Mouse (Mus musculus) neural tube, embryonic 11.5 days (tissue): ENCODE data around the gene P2rx3. TPM values are rescaled to one million over a fixed set of nuclear protein-coding genes. Genes with fewer than 3 reads are reported as not detected.

ENCODE experiments used
- ATAC-seq: fragments of 200-750 bp; cut with Nextera tagmentation; 2 replicates; pipeline ENCODE4 v1.8.0; 2017; ENCODE audit warnings: moderate number of reproducible peaks, mild to moderate bottlenecking, moderate TSS enrichment, moderate library complexity; ENCODE audit not compliant: insufficient read depth, low FRiP score, low TSS enrichment
- DNase-seq: peaks from one replicate; pipeline ENCODE4 v3.0.0-alpha.2; 2015; ENCODE audit warnings: low spot score
- H3K27ac ChIP-seq: fragments of 300-500 bp; sonication (generic); 2 replicates; pipeline ENCODE4 v1.5.1; 2014; ENCODE audit warnings: low read depth, mild to moderate bottlenecking, low read length
- H3K27me3 ChIP-seq: fragments of 300-500 bp; sonication (generic); 2 replicates; pipeline ENCODE4 v1.6.1; 2014; ENCODE audit warnings: mild to moderate bottlenecking, low read length, mixed read lengths; ENCODE audit not compliant: control insufficient read depth, insufficient read depth
- H3K36me3 ChIP-seq: fragments of 300-500 bp; sonication (generic); 2 replicates; pipeline ENCODE4 v1.6.1; 2014; ENCODE audit warnings: mild to moderate bottlenecking, low read length, moderate library complexity, mixed read lengths; ENCODE audit not compliant: control insufficient read depth, insufficient read depth
- H3K4me1 ChIP-seq: fragments of 300-500 bp; sonication (generic); 2 replicates; pipeline ENCODE4 v1.6.1; 2014; ENCODE audit warnings: low read length, mixed read lengths; ENCODE audit not compliant: control insufficient read depth, insufficient read depth
- H3K4me2 ChIP-seq: fragments of 300-500 bp; sonication (generic); 2 replicates; pipeline ENCODE4 v1.6.1; 2014; ENCODE audit warnings: low read depth, mild to moderate bottlenecking, moderate library complexity
- H3K4me3 ChIP-seq: fragments of 300-500 bp; sonication (generic); 2 replicates; pipeline ENCODE4 v1.5.1; 2014; ENCODE audit warnings: low read depth, low read length
- H3K9ac ChIP-seq: fragments of 300-500 bp; sonication (generic); 2 replicates; pipeline ENCODE4 v1.6.1; 2014; ENCODE audit warnings: mild to moderate bottlenecking, low read length
- H3K9me3 ChIP-seq: fragments of 300-500 bp; sonication (generic); 2 replicates; pipeline ENCODE4 v1.6.1; 2016; ENCODE audit warnings: low read length; ENCODE audit not compliant: control insufficient read depth
- WGBS: fragments of 180-500 bp; shearing (Covaris S2); extraction: QIAGEN DNeasy Blood & Tissue Kit; methylation state at CpG from one replicate; pipeline ENCODE4 v1.1.7; 2014; 5-methylcytosine and 5-hydroxymethylcytosine counted together
- polyA plus RNA-seq: library from polyadenylated mRNA; unstranded; fragments of >200 nt; fragmentation: Nextera tagmentation; extraction: Ambion mirVana; gene quantifications from 2 replicates; pipeline ENCODE4 v1.2.1, GENCODE M21; 2014

The P2rx3 gene
- polyA plus RNA-seq, 1 experiment from 2014 or later, result 15.7 TPM

GRCm38 (mm10) chr2:84987930-84988329 lies 49.3 kb downstream of the P2rx3 start, which contains the start of gene Prg3:
Prg3 (plus strand) TSS chr2:84988215.
- ATAC-seq, result no peak

GRCm38 (mm10) chr2:84980188-84980587 lies 57.1 kb downstream of the P2rx3 start, which contains the start of gene Prg2:
Prg2 (plus strand) TSS chr2:84980461.
- H3K9ac ChIP-seq, result no peak within 1 kb of the TSS
- ATAC-seq (no peak), DNase-seq (no peak)
- H3K27me3 ChIP-seq, result no peaks in the 10 kb centered on the region
- H3K9me3 ChIP-seq, result no peaks in the 10 kb centered on the region
- no peak within 1 kb of the TSS for H3K4me3 ChIP-seq
- H3K4me2 ChIP-seq, result no peak within 1 kb of the TSS
- H3K27ac ChIP-seq, result no peak within 1 kb of the TSS
- 72% methylated on average over 1 of the region's 1 CpGs for WGBS
- H3K4me1 ChIP-seq, result no peaks in the 10 kb centered on the region
- H3K36me3 ChIP-seq, result no peaks in the 10 kb centered on the region

More at GRCm38 (mm10) chr2:84987930-84988329, 49.3 kb downstream of the P2rx3 start, which contains the start of gene Prg3:
- Histone ChIP-seq H3K27me3 (no peaks in the 10 kb centered on the region), H3K9me3 (no peaks in the 10 kb centered on the region), H3K27ac (no peak within 1 kb of the TSS), H3K4me1 (no peaks in the 10 kb centered on the region), H3K4me3 (no peak within 1 kb of the TSS), H3K9ac (no peak within 1 kb of the TSS), H3K36me3 (no peaks in the 10 kb centered on the region), H3K4me2 (no peak within 1 kb of the TSS)
- WGBS, result 89% methylated on average over 1 of the region's 1 CpGs
- DNase-seq, result no peak

- no peak overlapping the region for H3K4me3 ChIP-seq
- DNase-seq, result no peak
- H3K9ac ChIP-seq, result no peak overlapping the region
- H3K4me2 ChIP-seq, result no peak overlapping the region
- 91% methylated on average over 2 of the region's 2 CpGs for WGBS
- H3K27me3 ChIP-seq, result no peaks in the 10 kb centered on the region
- H3K27ac ChIP-seq, result no peak overlapping the region
- no peaks in the 10 kb centered on the region for H3K4me1 ChIP-seq
- no peaks in the 10 kb centered on the region for H3K9me3 ChIP-seq
- no peak for ATAC-seq
- no peaks in the 10 kb centered on the region for H3K36me3 ChIP-seq
These were observed 61.7 kb downstream of the P2rx3 start for GRCm38 (mm10) chr2:84975580-84975979.

GRCm38 (mm10) chr2:84967318-84967991 lies 69.8 kb downstream of the P2rx3 start:
- Histone ChIP-seq H3K9ac (no peak overlapping the region), H3K4me2 (no peak overlapping the region), H3K4me3 (no peak overlapping the region), H3K27me3 (no peaks in the 10 kb centered on the region), H3K36me3 (no peaks in the 10 kb centered on the region), H3K27ac (no peak overlapping the region), H3K4me1 (no peaks in the 10 kb centered on the region), H3K9me3 (no peaks in the 10 kb centered on the region)
- ATAC-seq (no peak), DNase-seq (no peak)
- WGBS, result 89% methylated on average over 5 of the region's 5 CpGs

- no peak for DNase-seq
- Histone ChIP-seq H3K9ac (no peak overlapping the region), H3K27me3 (no peaks in the 10 kb centered on the region), H3K4me1 (no peaks in the 10 kb centered on the region), H3K4me3 (no peak overlapping the region), H3K27ac (no peak overlapping the region), H3K9me3 (no peaks in the 10 kb centered on the region), H3K4me2 (no peak overlapping the region), H3K36me3 (no peaks in the 10 kb centered on the region)
- WGBS, result 85% methylated on average over 7 of the region's 7 CpGs
- no peak for ATAC-seq
These were observed 73.0 kb downstream of the P2rx3 start for GRCm38 (mm10) chr2:84964111-84964801.

GRCm38 (mm10) chr2:84962906-84963507 lies 74.3 kb downstream of the P2rx3 start:
- ATAC-seq, result no peak
- 42% methylated on average over 6 of the region's 6 CpGs for WGBS

GRCm38 (mm10) chr2:84961901-84962300 lies 75.4 kb downstream of the P2rx3 start:
- ATAC-seq (no peak), DNase-seq (no peak)
- no peaks in the 10 kb centered on the region for H3K9me3 ChIP-seq
- H3K27me3 ChIP-seq, result no peaks in the 10 kb centered on the region
- no peak overlapping the region for H3K4me3 ChIP-seq
- no peak overlapping the region for H3K27ac ChIP-seq
- no peaks in the 10 kb centered on the region for H3K36me3 ChIP-seq
- no peak overlapping the region for H3K4me2 ChIP-seq
- no peak overlapping the region for H3K9ac ChIP-seq
- 76% methylated on average over 3 of the region's 3 CpGs for WGBS
- H3K4me1 ChIP-seq, result no peaks in the 10 kb centered on the region

More at GRCm38 (mm10) chr2:84962906-84963507, 74.3 kb downstream of the P2rx3 start:
- Histone ChIP-seq H3K36me3 (no peaks in the 10 kb centered on the region), H3K4me3 (no peak overlapping the region), H3K27ac (no peak overlapping the region), H3K9me3 (no peaks in the 10 kb centered on the region), H3K4me1 (no peaks in the 10 kb centered on the region), H3K9ac (no peak overlapping the region), H3K4me2 (no peak overlapping the region), H3K27me3 (no peaks in the 10 kb centered on the region)
- no peak for DNase-seq

GRCm38 (mm10) chr2:84961300-84961699 lies 76.0 kb downstream of the P2rx3 start:
- Histone ChIP-seq H3K9ac (no peak overlapping the region), H3K4me1 (no peaks in the 10 kb centered on the region), H3K36me3 (no peaks in the 10 kb centered on the region), H3K9me3 (no peaks in the 10 kb centered on the region), H3K4me2 (no peak overlapping the region), H3K27me3 (no peaks in the 10 kb centered on the region), H3K27ac (no peak overlapping the region), H3K4me3 (no peak overlapping the region)
- ATAC-seq (no peak), DNase-seq (no peak)
- 88% methylated on average over 2 of the region's 2 CpGs for WGBS
